Mouse (Mus musculus) neural tube, embryonic 13.5 days (tissue): ENCODE data around the gene Ncam1. TPM values are rescaled to one million over a fixed set of nuclear protein-coding genes. Genes with fewer than 3 reads are reported as not detected.
A peak's percentile ranks its signal among the peaks of the same experiment; 100 is the strongest.

ENCODE experiments used
- ATAC-seq: fragments of 200-750 bp; cut with Nextera tagmentation; 2 replicates; pipeline ENCODE4 v1.8.0; 2017; ENCODE audit warnings: low read depth, mild to moderate bottlenecking, moderate TSS enrichment, moderate library complexity
- H3K27ac ChIP-seq: fragments of 300-500 bp; sonication (generic); replicated peaks from 2 replicates; pipeline ENCODE4 v1.5.1; 2015; ENCODE audit warnings: moderate library complexity, mild to moderate bottlenecking, inconsistent platforms
- H3K27me3 ChIP-seq: fragments of 300-500 bp; sonication (generic); 2 replicates; pipeline ENCODE4 v1.6.1; 2015; ENCODE audit warnings: mild to moderate bottlenecking, inconsistent platforms
- H3K36me3 ChIP-seq: fragments of 300-500 bp; sonication (generic); 2 replicates; pipeline ENCODE4 v1.6.1; 2015; ENCODE audit warnings: mild to moderate bottlenecking, inconsistent platforms
- H3K4me1 ChIP-seq: fragments of 300-500 bp; sonication (generic); replicated peaks from 2 replicates; pipeline ENCODE4 v1.6.1; 2015; ENCODE audit warnings: inconsistent platforms
- H3K4me2 ChIP-seq: fragments of 300-500 bp; sonication (generic); 2 replicates; pipeline ENCODE4 v1.6.1; 2015; ENCODE audit warnings: inconsistent platforms, mild to moderate bottlenecking, moderate library complexity
- H3K4me3 ChIP-seq: fragments of 300-500 bp; sonication (generic); 2 replicates; pipeline ENCODE4 v1.5.1; 2015; ENCODE audit warnings: mild to moderate bottlenecking, inconsistent platforms
- H3K9ac ChIP-seq: fragments of 300-500 bp; sonication (generic); 2 replicates; pipeline ENCODE4 v1.6.1; 2015; ENCODE audit warnings: moderate library complexity, mild to moderate bottlenecking, inconsistent platforms
- H3K9me3 ChIP-seq: fragments of 300-500 bp; sonication (generic); 2 replicates; pipeline ENCODE4 v1.6.1; 2016; ENCODE audit warnings: inconsistent platforms
- WGBS: fragments of 180-500 bp; shearing (Covaris S2); methylation state at CpG from one replicate; pipeline ENCODE4 v1.1.7; 2015; 5-methylcytosine and 5-hydroxymethylcytosine counted together
- polyA plus RNA-seq: library from polyadenylated mRNA; unstranded; fragments of >200 nt; fragmentation: Nextera tagmentation; extraction: Ambion mirVana; gene quantifications from 2 replicates; pipeline ENCODE4 v1.2.1, GENCODE M21; 2015

Ncam1 gene
- polyA plus RNA-seq, 1 experiment from 2014 or later: 450 TPM

- Histone ChIP-seq H3K4me2 (0 out of 2 replicates have a peak overlapping the region, but pooled peaks have one; percentile 4), H3K9me3 (no peaks in the 10 kb centered on the region), H3K36me3 (0 out of 2 replicates have a peak, but pooled peaks cover 1% of the 10 kb centered on the region), H3K27ac (peak overlapping the region; percentile 64), H3K27me3 (no peaks in the 10 kb centered on the region), H3K9ac (0 out of 2 replicates have a peak overlapping the region, but pooled peaks have one; percentile 0), H3K4me1 (peaks cover 61% of the 10 kb centered on the region), H3K4me3 (no peak overlapping the region)
- 55% methylated on average over 11 of the region's 11 CpGs for WGBS
- peak; percentile 29; the same call in 1 of the 2 replicates for ATAC-seq
Measured at GRCm38 (mm10) chr9:49635668-49636326, 162.9 kb downstream of the Ncam1 start.

GRCm38 (mm10) chr9:49632591-49632990 lies 166.1 kb downstream of the Ncam1 start:
- H3K27me3 ChIP-seq: no peaks in the 10 kb centered on the region
- no peaks in the 10 kb centered on the region for H3K36me3 ChIP-seq
- 94% methylated on average over 2 of the region's 2 CpGs for WGBS
- peaks cover 46% of the 10 kb centered on the region for H3K4me1 ChIP-seq
- H3K4me2 ChIP-seq: no peak overlapping the region
- H3K9ac ChIP-seq: no peak overlapping the region
- H3K9me3 ChIP-seq: no peaks in the 10 kb centered on the region
- no peak for ATAC-seq
- no peak overlapping the region for H3K4me3 ChIP-seq
- H3K27ac ChIP-seq: no peak overlapping the region

- H3K4me2 ChIP-seq: no peak overlapping the region
- ATAC-seq: no peak
- peaks cover 40% of the 10 kb centered on the region for H3K4me1 ChIP-seq
- no peaks in the 10 kb centered on the region for H3K36me3 ChIP-seq
- H3K9ac ChIP-seq: no peak overlapping the region
- H3K9me3 ChIP-seq: no peaks in the 10 kb centered on the region
- no peak overlapping the region for H3K4me3 ChIP-seq
- no peaks in the 10 kb centered on the region for H3K27me3 ChIP-seq
- WGBS: 68% methylated on average over 2 of the region's 2 CpGs
- peak overlapping the region; percentile 24; the same call in 1 of the 2 replicates for H3K27ac ChIP-seq
Measured at GRCm38 (mm10) chr9:49630336-49630735, 168.4 kb downstream of the Ncam1 start.

GRCm38 (mm10) chr9:49624910-49625309 lies 173.8 kb downstream of the Ncam1 start:
- H3K4me3 ChIP-seq: no peak overlapping the region
- ATAC-seq: 0 out of 2 replicates have a peak, but pooled peaks have one; percentile 36
- no peaks in the 10 kb centered on the region for H3K27me3 ChIP-seq
- H3K4me2 ChIP-seq: no peak overlapping the region
- 78% methylated on average over 6 of the region's 6 CpGs for WGBS
- H3K36me3 ChIP-seq: peaks cover 5% of the 10 kb centered on the region; the same call in 1 of the 2 replicates
- no peak overlapping the region for H3K9ac ChIP-seq
- H3K4me1 ChIP-seq: peaks cover 63% of the 10 kb centered on the region
- H3K9me3 ChIP-seq: no peaks in the 10 kb centered on the region
- H3K27ac ChIP-seq: peak overlapping the region; percentile 87

GRCm38 (mm10) chr9:49623934-49624505 lies 174.7 kb downstream of the Ncam1 start:
- Histone ChIP-seq H3K9ac (peak overlapping the region; percentile 18), H3K36me3 (peaks cover 5% of the 10 kb centered on the region; the same call in 1 of the 2 replicates), H3K4me1 (peaks cover 58% of the 10 kb centered on the region), H3K27me3 (no peaks in the 10 kb centered on the region), H3K27ac (peak overlapping the region; percentile 87), H3K4me2 (no peak overlapping the region), H3K4me3 (no peak overlapping the region), H3K9me3 (no peaks in the 10 kb centered on the region)
- ATAC-seq: peak; percentile 28; the same call in 1 of the 2 replicates
- WGBS: 25% methylated on average over 3 of the region's 3 CpGs

GRCm38 (mm10) chr9:49622928-49623676 lies 175.6 kb downstream of the Ncam1 start:
- Histone ChIP-seq H3K36me3 (peaks cover 5% of the 10 kb centered on the region; the same call in 1 of the 2 replicates), H3K9ac (no peak overlapping the region), H3K4me1 (peaks cover 65% of the 10 kb centered on the region), H3K9me3 (no peaks in the 10 kb centered on the region), H3K4me3 (no peak overlapping the region), H3K27ac (peak overlapping the region; percentile 87; the same call in 1 of the 2 replicates), H3K27me3 (no peaks in the 10 kb centered on the region), H3K4me2 (no peak overlapping the region)
- no peak for ATAC-seq
- 70% methylated on average over 9 of the region's 9 CpGs for WGBS

- H3K27ac ChIP-seq: no peak overlapping the region
- H3K9me3 ChIP-seq: no peaks in the 10 kb centered on the region
- no peak overlapping the region for H3K9ac ChIP-seq
- no peak for ATAC-seq
- H3K27me3 ChIP-seq: no peaks in the 10 kb centered on the region
- peaks cover 66% of the 10 kb centered on the region for H3K4me1 ChIP-seq
- H3K4me2 ChIP-seq: no peak overlapping the region
- H3K36me3 ChIP-seq: peaks cover 5% of the 10 kb centered on the region; the same call in 1 of the 2 replicates
- H3K4me3 ChIP-seq: no peak overlapping the region
- WGBS: 82% methylated on average over 11 of the region's 11 CpGs
Measured at GRCm38 (mm10) chr9:49621691-49622090, 177.0 kb downstream of the Ncam1 start.

- Histone ChIP-seq H3K9me3 (no peaks in the 10 kb centered on the region), H3K9ac (no peak overlapping the region), H3K4me1 (peaks cover 48% of the 10 kb centered on the region), H3K4me3 (no peak overlapping the region), H3K36me3 (peaks cover 11% of the 10 kb centered on the region; the same call in 1 of the 2 replicates), H3K27me3 (no peaks in the 10 kb centered on the region), H3K4me2 (no peak overlapping the region), H3K27ac (no peak overlapping the region)
- WGBS: 84% methylated on average over 9 of the region's 9 CpGs
- ATAC-seq: no peak
Measured at GRCm38 (mm10) chr9:49618699-49619392, 179.9 kb downstream of the Ncam1 start.

GRCm38 (mm10) chr9:49618266-49618665 lies 180.5 kb downstream of the Ncam1 start:
- 66% methylated on average over 2 of the region's 2 CpGs for WGBS
- peaks cover 43% of the 10 kb centered on the region for H3K4me1 ChIP-seq
- no peak overlapping the region for H3K4me3 ChIP-seq
- H3K9me3 ChIP-seq: no peaks in the 10 kb centered on the region
- H3K9ac ChIP-seq: no peak overlapping the region
- H3K27ac ChIP-seq: no peak overlapping the region
- ATAC-seq: no peak
- H3K4me2 ChIP-seq: no peak overlapping the region
- no peaks in the 10 kb centered on the region for H3K27me3 ChIP-seq
- H3K36me3 ChIP-seq: peaks cover 14% of the 10 kb centered on the region; the same call in 1 of the 2 replicates

- Histone ChIP-seq H3K27ac (0 out of 2 replicates have a peak overlapping the region, but pooled peaks have one; percentile 20), H3K9me3 (no peaks in the 10 kb centered on the region), H3K4me2 (no peak overlapping the region), H3K27me3 (no peaks in the 10 kb centered on the region), H3K36me3 (peaks cover 9% of the 10 kb centered on the region; the same call in 1 of the 2 replicates), H3K4me1 (peaks cover 35% of the 10 kb centered on the region), H3K4me3 (no peak overlapping the region), H3K9ac (no peak overlapping the region)
- WGBS: 17% methylated on average over 3 of the region's 3 CpGs
- 0 out of 2 replicates have a peak, but pooled peaks have one; percentile 42 for ATAC-seq
Measured at GRCm38 (mm10) chr9:49617216-49617615, 181.5 kb downstream of the Ncam1 start.

- H3K27me3 ChIP-seq: no peaks in the 10 kb centered on the region
- H3K4me3 ChIP-seq: no peak overlapping the region
- H3K9me3 ChIP-seq: no peaks in the 10 kb centered on the region
- H3K4me2 ChIP-seq: no peak overlapping the region
- no peak overlapping the region for H3K27ac ChIP-seq
- no peak overlapping the region for H3K9ac ChIP-seq
- peaks cover 42% of the 10 kb centered on the region for H3K4me1 ChIP-seq
- ATAC-seq: no peak
- H3K36me3 ChIP-seq: peaks cover 9% of the 10 kb centered on the region; the same call in 1 of the 2 replicates
Measured at GRCm38 (mm10) chr9:49612387-49612786, 186.3 kb downstream of the Ncam1 start.
